Mouse (Mus musculus) layer of hippocampus, adult 6 months (tissue): ENCODE measurements around the gene Hrct1. TPM values are rescaled to one million over a fixed set of nuclear protein-coding genes. Genes with fewer than 3 reads are reported as not detected.

Experiments used
- long read RNA-seq, 2 experiments: library from polyadenylated mRNA; unstranded; transcript quantifications; one replicate each; pipeline ENCODE4 v2.0.0; 2019 to 2020
- polyA plus RNA-seq: library from polyadenylated mRNA; unstranded; fragments of <200 nt; fragmentation: Nextera tagmentation; gene quantifications from 2 replicates; pipeline ENCODE4 v1.2.3, GENCODE M21; 2021

Gene Hrct1
- 0.69 and 0.87 TPM in 2 replicates for polyA plus RNA-seq
- long read RNA-seq, experiment 1, partial matches to known transcripts = 0 of 1 reads
- long read RNA-seq, experiment 1, other reads (novel, unspliced or antisense) = 0 of 1 reads
- long read RNA-seq, experiment 2 = 0 reads

GRCm38 (mm10) chr4:43726995-43727394 is at the start of gene Hrct1:
Gene Hrct1, plus strand, starts transcription at chr4:43727188.

GRCm38 (mm10) chr4:43700707-43701106 is 26.3 kb upstream of the Hrct1 start, which contains the start of gene Olfr70:
Gene Olfr70, minus strand, starts transcription at chr4:43700807.

GRCm38 (mm10) chr4:43709869-43710268 is 17.1 kb upstream of the Hrct1 start, which contains the start of gene Olfr71:
Gene Olfr71, minus strand, starts transcription at chr4:43710255.

GRCm38 (mm10) chr4:43729794-43730550 is 3.0 kb downstream of the Hrct1 start, which contains the start of gene Spaar:
Gene Spaar, plus strand, starts transcription at chr4:43730034.

GRCm38 (mm10) chr4:43770909-43771308 is 43.9 kb downstream of the Hrct1 start, which contains the start of gene Olfr159:
Gene Olfr159, minus strand, starts transcription at chr4:43771009.

Other genes with a start within 250 kb of the Hrct1 start
- not detected in 2 replicates for gene Sit1, start 243.5 kb upstream of the Hrct1 start, polyA plus RNA-seq
- 85.4 and 101 TPM in 2 replicates for gene Ccdc107, start 234.3 kb upstream of the Hrct1 start, polyA plus RNA-seq
- gene Arhgef39, start 227.5 kb upstream of the Hrct1 start, polyA plus RNA-seq = 0.38 and 1.2 TPM in 2 replicates
- gene Car9, start 220.2 kb upstream of the Hrct1 start, polyA plus RNA-seq = 0.44 and 0.94 TPM in 2 replicates
- gene Tpm2, start 203.4 kb upstream of the Hrct1 start, polyA plus RNA-seq = 2.9 and 4.0 TPM in 2 replicates
- gene Creb3, start 164.9 kb upstream of the Hrct1 start, polyA plus RNA-seq = 61.7 and 62.9 TPM in 2 replicates
- gene Tln1, start 164.5 kb upstream of the Hrct1 start, polyA plus RNA-seq = 46.0 and 49.4 TPM in 2 replicates
- gene Rgp1, start 148.5 kb upstream of the Hrct1 start, polyA plus RNA-seq = 25.7 and 34.6 TPM in 2 replicates
- gene Gba2, start 148.3 kb upstream of the Hrct1 start, polyA plus RNA-seq = 22.4 and 27.0 TPM in 2 replicates
- 0.24 TPM in 1 of 2 replicates, not detected in the other for gene Msmp, start 142.7 kb upstream of the Hrct1 start, polyA plus RNA-seq
- 5.0 and 6.5 TPM in 2 replicates for gene Npr2, start 95.3 kb upstream of the Hrct1 start, polyA plus RNA-seq
- gene Spag8, start 73.6 kb upstream of the Hrct1 start, polyA plus RNA-seq = 3.8 and 4.6 TPM in 2 replicates
- 161 and 201 TPM in 2 replicates for gene Hint2, start 70.7 kb upstream of the Hrct1 start, polyA plus RNA-seq
- gene Tmem8b, start 58.2 kb upstream of the Hrct1 start, polyA plus RNA-seq = 7.0 and 7.9 TPM in 2 replicates
- 1.2 TPM in 2 replicates for gene Fam221b, start 58.0 kb upstream of the Hrct1 start, polyA plus RNA-seq
- not detected in 2 replicates for gene Olfr70, start 26.4 kb upstream of the Hrct1 start, polyA plus RNA-seq
- gene Olfr71, start 16.9 kb upstream of the Hrct1 start, polyA plus RNA-seq = not detected in 2 replicates
- 0.21 and 0.24 TPM in 2 replicates for gene Spaar, start 2.8 kb downstream of the Hrct1 start, polyA plus RNA-seq
- gene Olfr159, start 43.8 kb downstream of the Hrct1 start, polyA plus RNA-seq = not detected in 2 replicates
- gene Olfr156, start 96.7 kb downstream of the Hrct1 start, polyA plus RNA-seq = not detected in 2 replicates
- gene Olfr157, start 113.0 kb downstream of the Hrct1 start, polyA plus RNA-seq = not detected in 2 replicates
- not detected in 2 replicates for gene Olfr155, start 124.4 kb downstream of the Hrct1 start, polyA plus RNA-seq
- 1.6 and 2.4 TPM in 2 replicates for gene Reck, start 148.3 kb downstream of the Hrct1 start, polyA plus RNA-seq
- gene Glipr2, start 230.2 kb downstream of the Hrct1 start, polyA plus RNA-seq = 4.2 and 4.6 TPM in 2 replicates